Mouse (Mus musculus): Measurements from ENCODE around the gene Chmp6. TPM values are rescaled to one million over a fixed set of nuclear protein-coding genes. Genes with fewer than 3 reads are reported as not detected.
A peak's percentile ranks its signal among the peaks of the same experiment; 100 is the strongest.

Gene Chmp6
- polyA plus RNA-seq, 1 experiment from 2014 or later, result 97.5 TPM

GRCm38 (mm10) chr11:119913935-119914314, 684 bp downstream of the Chmp6 start:
- Histone ChIP-seq H3K9ac (peak overlapping the region; percentile 86), H3K36me3 (peaks cover 26% of the 10 kb centered on the region), H3K4me1 (replicated peaks) (peaks cover 46% of the 10 kb centered on the region), H3K9me3 (no peaks in the 10 kb centered on the region), H3K27me3 (no peaks in the 10 kb centered on the region), H3K4me2 (peak overlapping the region; percentile 98), H3K27ac (replicated peaks) (peak overlapping the region; percentile 83), H3K4me3 (peak overlapping the region; percentile 82)
- ATAC-seq (ENCODE audit: low read depth), result peak; percentile 49; the same call in 1 of the 2 replicates
- WGBS, result 1% methylated on average over 26 of the region's 26 CpGs

- H3K4me3 ChIP-seq, result peak overlapping the region; percentile 82
- peaks cover 44% of the 10 kb centered on the region for H3K4me1 ChIP-seq (replicated peaks)
- H3K27ac ChIP-seq (replicated peaks), result peak overlapping the region; percentile 83
- H3K9me3 ChIP-seq, result no peaks in the 10 kb centered on the region
- H3K36me3 ChIP-seq, result peaks cover 30% of the 10 kb centered on the region
- H3K27me3 ChIP-seq, result no peaks in the 10 kb centered on the region
- H3K9ac ChIP-seq, result peak overlapping the region; percentile 86
- H3K4me2 ChIP-seq, result peak overlapping the region; percentile 98
- WGBS, result 30% methylated on average over 4 of the region's 4 CpGs
- ATAC-seq (ENCODE audit: low read depth), result no peak
Measured at GRCm38 (mm10) chr11:119914381-119914780, 1.1 kb downstream of the Chmp6 start.

GRCm38 (mm10) chr11:119915666-119916065, 2.4 kb downstream of the Chmp6 start:
- H3K27ac ChIP-seq (replicated peaks), result no peak overlapping the region
- no peak for ATAC-seq (ENCODE audit: low read depth)
- no peak overlapping the region for H3K4me3 ChIP-seq
- peaks cover 37% of the 10 kb centered on the region for H3K4me1 ChIP-seq (replicated peaks)
- WGBS, result 85% methylated on average over 9 of the region's 9 CpGs
- H3K9ac ChIP-seq, result no peak overlapping the region; the same call in 1 of the 2 replicates
- H3K9me3 ChIP-seq, result no peaks in the 10 kb centered on the region
- peaks cover 43% of the 10 kb centered on the region for H3K36me3 ChIP-seq
- H3K27me3 ChIP-seq, result no peaks in the 10 kb centered on the region
- H3K4me2 ChIP-seq, result 0 out of 2 replicates have a peak overlapping the region, but pooled peaks have one; percentile 98

- Histone ChIP-seq H3K27me3 (no peaks in the 10 kb centered on the region), H3K4me3 (no peak overlapping the region), H3K36me3 (peaks cover 45% of the 10 kb centered on the region), H3K27ac (replicated peaks) (no peak overlapping the region), H3K9ac (no peak overlapping the region; the same call in 1 of the 2 replicates), H3K4me2 (no peak overlapping the region), H3K4me1 (replicated peaks) (peaks cover 37% of the 10 kb centered on the region), H3K9me3 (no peaks in the 10 kb centered on the region)
- 92% methylated on average over 15 of the region's 15 CpGs for WGBS
- ATAC-seq (ENCODE audit: low read depth), result no peak
Measured at GRCm38 (mm10) chr11:119916102-119916790, 3.0 kb downstream of the Chmp6 start.

GRCm38 (mm10) chr11:119916834-119917469, 3.7 kb downstream of the Chmp6 start:
- Histone ChIP-seq H3K9me3 (no peaks in the 10 kb centered on the region), H3K4me2 (no peak overlapping the region), H3K27me3 (no peaks in the 10 kb centered on the region), H3K9ac (no peak overlapping the region), H3K4me3 (no peak overlapping the region), H3K4me1 (replicated peaks) (peaks cover 37% of the 10 kb centered on the region), H3K36me3 (peaks cover 45% of the 10 kb centered on the region), H3K27ac (replicated peaks) (no peak overlapping the region)
- 93% methylated on average over 21 of the region's 21 CpGs for WGBS
- no peak for ATAC-seq (ENCODE audit: low read depth)

- H3K4me3 ChIP-seq, result no peak overlapping the region
- H3K9me3 ChIP-seq, result no peaks in the 10 kb centered on the region
- peaks cover 45% of the 10 kb centered on the region for H3K36me3 ChIP-seq
- H3K4me2 ChIP-seq, result no peak overlapping the region
- ATAC-seq (ENCODE audit: low read depth), result no peak
- no peaks in the 10 kb centered on the region for H3K27me3 ChIP-seq
- H3K27ac ChIP-seq (replicated peaks), result no peak overlapping the region
- 85% methylated on average over 7 of the region's 7 CpGs for WGBS
- H3K4me1 ChIP-seq (replicated peaks), result peaks cover 24% of the 10 kb centered on the region
- no peak overlapping the region for H3K9ac ChIP-seq
Measured at GRCm38 (mm10) chr11:119918521-119918920, 5.3 kb downstream of the Chmp6 start.

- Histone ChIP-seq H3K4me3 (no peak overlapping the region), H3K4me1 (replicated peaks) (peaks cover 20% of the 10 kb centered on the region), H3K9ac (no peak overlapping the region), H3K27ac (replicated peaks) (no peak overlapping the region), H3K4me2 (no peak overlapping the region), H3K36me3 (peaks cover 45% of the 10 kb centered on the region), H3K9me3 (no peaks in the 10 kb centered on the region), H3K27me3 (no peaks in the 10 kb centered on the region)
- WGBS, result 95% methylated on average over 4 of the region's 4 CpGs
- no peak for ATAC-seq (ENCODE audit: low read depth)
Measured at GRCm38 (mm10) chr11:119919432-119919831, 6.2 kb downstream of the Chmp6 start.

GRCm38 (mm10) chr11:119919897-119920296, 6.7 kb downstream of the Chmp6 start:
- H3K36me3 ChIP-seq, result peaks cover 45% of the 10 kb centered on the region
- no peak for ATAC-seq (ENCODE audit: low read depth)
- H3K4me1 ChIP-seq (replicated peaks), result peaks cover 15% of the 10 kb centered on the region
- H3K4me2 ChIP-seq, result no peak overlapping the region
- H3K4me3 ChIP-seq, result no peak overlapping the region
- no peak overlapping the region for H3K9ac ChIP-seq
- WGBS, result 64% methylated on average over 8 of the region's 8 CpGs
- H3K27ac ChIP-seq (replicated peaks), result no peak overlapping the region
- H3K27me3 ChIP-seq, result no peaks in the 10 kb centered on the region
- no peaks in the 10 kb centered on the region for H3K9me3 ChIP-seq

- H3K4me2 ChIP-seq, result no peak overlapping the region
- no peak overlapping the region for H3K9ac ChIP-seq
- no peak overlapping the region for H3K27ac ChIP-seq (replicated peaks)
- peaks cover 45% of the 10 kb centered on the region for H3K36me3 ChIP-seq
- no peaks in the 10 kb centered on the region for H3K27me3 ChIP-seq
- H3K9me3 ChIP-seq, result no peaks in the 10 kb centered on the region
- 95% methylated on average over 5 of the region's 5 CpGs for WGBS
- peaks cover 8% of the 10 kb centered on the region for H3K4me1 ChIP-seq (replicated peaks)
- ATAC-seq (ENCODE audit: low read depth), result no peak
- no peak overlapping the region for H3K4me3 ChIP-seq
Measured at GRCm38 (mm10) chr11:119920668-119921067, 7.4 kb downstream of the Chmp6 start.

- 70% methylated on average over 5 of the region's 5 CpGs for WGBS
Measured at GRCm38 (mm10) chr11:119925176-119925575, 11.9 kb downstream of the Chmp6 start.

GRCm38 (mm10) chr11:119926762-119927161, 13.5 kb downstream of the Chmp6 start:
- no peaks in the 10 kb centered on the region for H3K36me3 ChIP-seq
- H3K4me3 ChIP-seq, result no peak overlapping the region
- 88% methylated on average over 5 of the region's 5 CpGs for WGBS
- H3K4me2 ChIP-seq, result no peak overlapping the region
- ATAC-seq (ENCODE audit: low read depth), result no peak
- H3K9me3 ChIP-seq, result no peaks in the 10 kb centered on the region
- H3K4me1 ChIP-seq (replicated peaks), result no peaks in the 10 kb centered on the region
- no peak overlapping the region for H3K9ac ChIP-seq
- H3K27me3 ChIP-seq, result no peaks in the 10 kb centered on the region
- no peak overlapping the region for H3K27ac ChIP-seq (replicated peaks)

More at GRCm38 (mm10) chr11:119925176-119925575, 11.9 kb downstream of the Chmp6 start:
- no peak overlapping the region for H3K27ac ChIP-seq (replicated peaks)
- H3K27me3 ChIP-seq, result no peaks in the 10 kb centered on the region
- H3K4me2 ChIP-seq, result no peak overlapping the region
- ATAC-seq (ENCODE audit: low read depth), result no peak
- no peaks in the 10 kb centered on the region for H3K9me3 ChIP-seq
- H3K9ac ChIP-seq, result no peak overlapping the region
- peaks cover 7% of the 10 kb centered on the region; the same call in 1 of the 2 replicates for H3K36me3 ChIP-seq
- H3K4me3 ChIP-seq, result no peak overlapping the region
- H3K4me1 ChIP-seq (replicated peaks), result no peaks in the 10 kb centered on the region

- no peak for ATAC-seq (ENCODE audit: low read depth)
- Histone ChIP-seq H3K9ac (no peak overlapping the region), H3K4me2 (no peak overlapping the region), H3K4me3 (no peak overlapping the region), H3K9me3 (no peaks in the 10 kb centered on the region), H3K36me3 (no peaks in the 10 kb centered on the region), H3K4me1 (replicated peaks) (no peaks in the 10 kb centered on the region), H3K27ac (replicated peaks) (no peak overlapping the region), H3K27me3 (no peaks in the 10 kb centered on the region)
- 79% methylated on average over 16 of the region's 16 CpGs for WGBS
Measured at GRCm38 (mm10) chr11:119928023-119928681, 14.9 kb downstream of the Chmp6 start.

All from neural tube, embryonic 13.5 days (tissue).